Mouse (Mus musculus) monocyte, adult 2 months (primary cell): ENCODE data around the gene Fmo6.

Source experiments
- DNase-seq, 2 experiments: peaks; one replicate each; pipeline ENCODE4 v3.0.0; 2022; ENCODE audit warnings: low spot score in 2 of 2, low read depth in 1 of 2

Fmo6 gene

GRCm38 (mm10) chr1:162937415-162937814, at the start of gene Fmo6:
Fmo6 (minus strand) TSS chr1:162937515.
- DNase-seq, result no peak

GRCm38 (mm10) chr1:162986777-162987176, 49.5 kb upstream of the Fmo6 start:
- DNase-seq, result no peak

- DNase-seq, result no peak
Observed at GRCm38 (mm10) chr1:162986121-162986748, 48.9 kb upstream of the Fmo6 start.

GRCm38 (mm10) chr1:162984428-162984827, 47.1 kb upstream of the Fmo6 start, which contains the start of gene Fmo3:
Fmo3 (minus strand) TSS chr1:162984528.
- DNase-seq, result no peak

- DNase-seq, result no peak
Observed at GRCm38 (mm10) chr1:162963556-162963955, 26.2 kb upstream of the Fmo6 start.

- DNase-seq, result no peak
Observed at GRCm38 (mm10) chr1:162957422-162957821, 20.1 kb upstream of the Fmo6 start.

- DNase-seq, result no peak
Observed at GRCm38 (mm10) chr1:162953079-162953478, 15.8 kb upstream of the Fmo6 start.

GRCm38 (mm10) chr1:162949763-162950162, 12.4 kb upstream of the Fmo6 start:
- DNase-seq, result no peak

- DNase-seq, result no peak
Observed at GRCm38 (mm10) chr1:162947934-162948333, 10.6 kb upstream of the Fmo6 start.

- DNase-seq, result no peak
Observed at GRCm38 (mm10) chr1:162946837-162947558, 9.7 kb upstream of the Fmo6 start.

- no peak for DNase-seq
Observed at GRCm38 (mm10) chr1:162943700-162944099, 6.4 kb upstream of the Fmo6 start.

GRCm38 (mm10) chr1:162938696-162939351, 1.5 kb upstream of the Fmo6 start:
- no peak for DNase-seq

GRCm38 (mm10) chr1:162937970-162938695, 818 bp upstream of the Fmo6 start:
- no peak for DNase-seq

- no peak for DNase-seq
Observed at GRCm38 (mm10) chr1:162934374-162935012, 2.8 kb downstream of the Fmo6 start.

GRCm38 (mm10) chr1:162932386-162932785, 4.9 kb downstream of the Fmo6 start:
- no peak for DNase-seq

- DNase-seq, result no peak
Observed at GRCm38 (mm10) chr1:162931880-162932279, 5.4 kb downstream of the Fmo6 start.

GRCm38 (mm10) chr1:162931310-162931875, 5.9 kb downstream of the Fmo6 start:
- no peak for DNase-seq

- DNase-seq, result no peak
Observed at GRCm38 (mm10) chr1:162930631-162931030, 6.7 kb downstream of the Fmo6 start.

GRCm38 (mm10) chr1:162929146-162929545, 8.2 kb downstream of the Fmo6 start:
- no peak for DNase-seq

- no peak for DNase-seq
Observed at GRCm38 (mm10) chr1:162925121-162925520, 12.2 kb downstream of the Fmo6 start.

- DNase-seq, result no peak
Observed at GRCm38 (mm10) chr1:162916661-162917060, 20.7 kb downstream of the Fmo6 start.
